Mouse (Mus musculus) hindbrain, embryonic 16.5 days (tissue): ENCODE measurements around the gene Aplp2. TPM values are rescaled to one million over a fixed set of nuclear protein-coding genes. Genes with fewer than 3 reads are reported as not detected.

Source experiments
- ATAC-seq: fragments of 200-750 bp; cut with Nextera tagmentation; 2 replicates; pipeline ENCODE4 v1.8.0; 2017; ENCODE audit warnings: moderate TSS enrichment, moderate library complexity
- H3K27ac ChIP-seq: fragments of 300-500 bp; sonication (generic); 2 replicates; pipeline ENCODE4 v1.5.1; 2014; ENCODE audit warnings: low read depth, mild to moderate bottlenecking, control low read depth, low read length, moderate library complexity
- H3K27me3 ChIP-seq: fragments of 300-500 bp; sonication (generic); replicated peaks from 2 replicates; pipeline ENCODE4 v1.6.1; 2014; ENCODE audit warnings: low read length; ENCODE audit not compliant: control insufficient read depth, insufficient read depth
- H3K36me3 ChIP-seq: fragments of 300-500 bp; sonication (generic); 2 replicates; pipeline ENCODE4 v1.6.1; 2014; ENCODE audit warnings: mild to moderate bottlenecking, low read length, moderate library complexity, mixed read lengths; ENCODE audit not compliant: control insufficient read depth, insufficient read depth
- H3K4me1 ChIP-seq: fragments of 300-500 bp; sonication (generic); 2 replicates; pipeline ENCODE4 v1.6.1; 2014; ENCODE audit warnings: low read depth, low read length; ENCODE audit not compliant: control insufficient read depth, insufficient read depth
- H3K4me2 ChIP-seq: fragments of 300-500 bp; sonication (generic); 2 replicates; pipeline ENCODE4 v1.6.1; 2014; ENCODE audit warnings: mild to moderate bottlenecking, low read length, control low read depth, moderate library complexity
- H3K4me3 ChIP-seq: fragments of 300-500 bp; sonication (generic); 2 replicates; pipeline ENCODE4 v1.5.1; 2014; ENCODE audit warnings: mild to moderate bottlenecking, low read length, control low read depth, moderate library complexity
- H3K9ac ChIP-seq: fragments of 300-500 bp; sonication (generic); 2 replicates; pipeline ENCODE4 v1.6.1; 2014; ENCODE audit warnings: low read depth, mild to moderate bottlenecking, control low read depth, low read length, moderate library complexity
- H3K9me3 ChIP-seq: fragments of 300-500 bp; sonication (generic); 2 replicates; pipeline ENCODE4 v1.6.1; 2014; ENCODE audit warnings: mild to moderate bottlenecking, low read length, moderate library complexity; ENCODE audit not compliant: control insufficient read depth
- WGBS: fragments of 180-500 bp; shearing (Covaris S2); extraction: QIAGEN DNeasy Blood & Tissue Kit; methylation state at CpG from one replicate; pipeline ENCODE4 v1.1.7; 2014; 5-methylcytosine and 5-hydroxymethylcytosine counted together
- polyA plus RNA-seq: library from polyadenylated mRNA; unstranded; fragments of >200 nt; fragmentation: Nextera tagmentation; extraction: Ambion mirVana; gene quantifications from 2 replicates; pipeline ENCODE4 v1.2.1, GENCODE M21; 2015

The Aplp2 gene
- polyA plus RNA-seq, 1 experiment from 2014 or later: 464 TPM

DNA sequence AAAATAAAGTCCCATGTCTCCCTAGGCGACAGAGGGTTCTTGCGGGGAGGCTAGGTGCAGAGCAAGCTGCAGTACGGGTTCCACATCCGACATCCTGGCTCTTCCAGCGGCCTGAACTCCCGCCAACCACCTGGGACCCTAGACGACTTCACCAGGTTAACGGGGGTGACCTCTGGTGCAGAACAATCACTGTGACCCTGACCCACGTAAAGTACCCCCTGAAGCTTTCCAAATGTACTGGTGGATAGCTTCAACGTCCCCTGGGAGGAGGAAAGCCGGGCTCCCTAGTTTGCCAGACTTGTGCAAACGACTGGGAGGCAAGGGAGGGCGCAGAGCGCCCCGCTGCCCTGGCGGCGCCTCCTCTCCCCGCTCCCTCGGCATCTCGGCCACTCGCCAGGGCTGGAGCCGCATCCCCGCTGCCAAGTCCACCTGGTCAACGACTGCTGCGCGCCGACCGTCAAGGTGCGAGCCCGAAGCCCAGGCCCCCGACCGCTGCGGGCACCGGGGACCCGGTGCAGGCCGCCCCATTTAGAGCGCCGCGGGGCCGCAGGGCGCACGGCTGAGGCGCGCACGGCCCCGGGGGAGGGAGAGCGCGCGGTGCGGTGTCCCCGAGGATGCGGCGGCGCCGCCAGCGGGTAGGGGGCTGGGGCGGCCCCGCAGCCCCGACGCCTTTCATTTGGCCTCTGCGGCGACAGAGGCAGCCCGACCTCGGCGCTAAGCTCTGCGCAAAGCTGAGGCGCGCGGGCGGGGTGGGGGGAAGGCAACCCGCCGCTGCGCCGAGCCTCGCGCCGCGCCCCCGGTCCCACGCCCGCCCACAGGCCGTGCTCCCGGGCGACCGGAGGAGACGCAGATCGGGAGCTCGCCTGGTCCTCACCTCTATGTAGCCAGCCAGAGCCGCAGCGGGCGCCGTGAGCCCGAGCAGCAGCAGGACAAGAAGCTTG lies 596 bp downstream of the Aplp2 start:
- Histone ChIP-seq H3K9ac (peak overlapping the region; percentile 97), H3K4me1 (peaks cover 23% of the 10 kb centered on the region), H3K27me3 (no peaks in the 10 kb centered on the region), H3K36me3 (no peaks in the 10 kb centered on the region), H3K27ac (peak overlapping the region; percentile 93), H3K4me2 (peak overlapping the region; percentile 69), H3K9me3 (no peaks in the 10 kb centered on the region), H3K4me3 (peak overlapping the region; percentile 98)
- WGBS: under 1% methylated on average over 62 of the region's 93 CpGs
- ATAC-seq: peak; percentile 69

DNA sequence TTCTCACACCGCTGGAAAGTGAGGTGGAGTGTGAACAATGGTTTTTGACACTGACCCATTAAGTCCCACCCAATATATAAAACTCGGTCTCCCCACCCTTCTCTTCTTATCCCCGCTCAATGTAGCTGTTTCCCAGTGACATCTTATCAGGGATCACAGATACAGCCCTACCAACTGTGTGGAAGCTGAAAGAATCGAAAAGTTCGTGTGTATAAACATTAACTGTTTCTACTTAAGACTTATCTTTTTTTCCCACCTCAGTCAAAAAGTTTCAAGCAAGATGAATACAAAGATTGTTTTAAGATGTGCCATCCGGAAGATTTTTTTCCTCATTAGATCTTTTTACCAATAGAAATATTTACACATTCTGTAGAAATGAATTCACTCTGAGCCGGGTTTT lies 1.5 kb downstream of the Aplp2 start:
- H3K36me3 ChIP-seq: no peaks in the 10 kb centered on the region
- 28% methylated on average over 7 of the region's 7 CpGs for WGBS
- H3K4me2 ChIP-seq: peak overlapping the region; percentile 69
- no peaks in the 10 kb centered on the region for H3K9me3 ChIP-seq
- H3K4me1 ChIP-seq: peaks cover 24% of the 10 kb centered on the region
- no peaks in the 10 kb centered on the region for H3K27me3 ChIP-seq
- ATAC-seq: no peak
- H3K9ac ChIP-seq: no peak overlapping the region
- no peak overlapping the region for H3K27ac ChIP-seq
- peak overlapping the region; percentile 98 for H3K4me3 ChIP-seq

DNA sequence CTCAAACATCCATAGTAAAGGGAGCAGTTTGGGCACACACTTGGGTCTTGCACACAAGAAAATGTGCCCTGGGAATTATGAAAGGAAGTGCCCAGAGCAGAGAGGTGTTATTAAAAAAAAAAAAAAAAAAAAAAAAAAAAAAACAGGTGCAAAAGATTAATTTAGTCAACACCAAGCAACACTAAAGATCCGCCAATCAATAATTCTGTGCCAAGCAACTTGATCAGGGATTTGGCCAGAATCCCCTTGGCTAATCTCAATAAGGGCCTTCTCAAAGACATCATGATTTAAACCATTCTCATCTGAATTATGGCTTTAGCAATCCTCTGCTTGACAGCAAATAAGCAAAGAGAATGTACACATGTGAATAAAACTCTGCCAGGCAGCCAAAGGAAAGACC lies 2.1 kb downstream of the Aplp2 start:
- ATAC-seq: no peak
- no peak overlapping the region for H3K9ac ChIP-seq
- H3K36me3 ChIP-seq: no peaks in the 10 kb centered on the region
- no peak overlapping the region; the same call in 1 of the 2 replicates for H3K4me3 ChIP-seq
- H3K27ac ChIP-seq: no peak overlapping the region
- whole genome bisulfite sequencing: 81% methylated on average over 1 of the region's 1 CpGs
- H3K27me3 ChIP-seq: no peaks in the 10 kb centered on the region
- peaks cover 24% of the 10 kb centered on the region for H3K4me1 ChIP-seq
- no peaks in the 10 kb centered on the region for H3K9me3 ChIP-seq
- peak overlapping the region; percentile 69 for H3K4me2 ChIP-seq

DNA sequence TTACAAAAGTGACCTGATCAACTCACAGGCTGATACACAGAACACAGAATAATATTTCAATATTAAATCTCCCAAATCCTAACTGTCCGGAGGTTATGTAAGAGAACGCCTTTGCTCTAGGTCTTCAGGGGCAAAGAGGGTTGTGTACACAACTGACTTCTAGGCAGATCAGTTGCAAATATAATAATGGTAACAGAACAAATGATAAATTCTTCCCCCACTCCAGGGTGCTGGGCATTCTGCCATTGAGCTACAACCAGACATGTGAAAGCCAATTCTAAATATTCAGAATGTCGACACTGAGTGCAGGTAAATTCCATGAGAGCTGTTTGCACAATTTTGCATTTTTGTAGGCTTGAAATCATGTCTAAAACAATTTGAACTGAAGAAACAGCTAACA lies 3.9 kb downstream of the Aplp2 start:
- H3K27ac ChIP-seq: no peak overlapping the region
- H3K36me3 ChIP-seq: no peaks in the 10 kb centered on the region
- H3K4me1 ChIP-seq: peaks cover 21% of the 10 kb centered on the region
- H3K27me3 ChIP-seq: no peaks in the 10 kb centered on the region
- WGBS: 64% methylated on average over 3 of the region's 3 CpGs
- no peak overlapping the region for H3K4me3 ChIP-seq
- no peaks in the 10 kb centered on the region for H3K9me3 ChIP-seq
- no peak overlapping the region; the same call in 1 of the 2 replicates for H3K4me2 ChIP-seq
- no peak overlapping the region for H3K9ac ChIP-seq
- no peak for ATAC-seq

DNA sequence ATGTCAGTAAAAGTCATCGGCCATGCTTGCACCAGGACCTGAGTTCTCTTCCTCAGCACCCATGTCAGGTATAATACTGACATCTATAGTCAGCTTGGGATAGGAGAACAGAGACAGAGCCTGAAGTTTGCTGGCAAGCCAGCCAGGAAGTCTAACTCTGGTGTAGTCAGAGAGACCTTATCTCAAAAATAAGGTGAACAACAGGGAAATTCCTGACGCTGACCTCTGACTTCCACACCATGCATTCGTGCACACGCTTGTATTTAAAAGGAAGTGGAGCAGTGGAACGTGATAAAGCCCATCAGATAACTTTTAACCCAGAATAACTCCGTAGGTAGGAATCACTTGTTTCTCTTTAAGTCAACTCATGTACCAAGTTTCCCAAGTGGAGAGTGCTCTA lies 6.9 kb downstream of the Aplp2 start:
- 81% methylated on average over 6 of the region's 6 CpGs for WGBS
- Histone ChIP-seq H3K9ac (no peak overlapping the region), H3K27me3 (no peaks in the 10 kb centered on the region), H3K36me3 (no peaks in the 10 kb centered on the region), H3K9me3 (no peaks in the 10 kb centered on the region), H3K4me3 (no peak overlapping the region), H3K27ac (no peak overlapping the region), H3K4me1 (peaks cover 12% of the 10 kb centered on the region), H3K4me2 (no peak overlapping the region)
- no peak for ATAC-seq

DNA sequence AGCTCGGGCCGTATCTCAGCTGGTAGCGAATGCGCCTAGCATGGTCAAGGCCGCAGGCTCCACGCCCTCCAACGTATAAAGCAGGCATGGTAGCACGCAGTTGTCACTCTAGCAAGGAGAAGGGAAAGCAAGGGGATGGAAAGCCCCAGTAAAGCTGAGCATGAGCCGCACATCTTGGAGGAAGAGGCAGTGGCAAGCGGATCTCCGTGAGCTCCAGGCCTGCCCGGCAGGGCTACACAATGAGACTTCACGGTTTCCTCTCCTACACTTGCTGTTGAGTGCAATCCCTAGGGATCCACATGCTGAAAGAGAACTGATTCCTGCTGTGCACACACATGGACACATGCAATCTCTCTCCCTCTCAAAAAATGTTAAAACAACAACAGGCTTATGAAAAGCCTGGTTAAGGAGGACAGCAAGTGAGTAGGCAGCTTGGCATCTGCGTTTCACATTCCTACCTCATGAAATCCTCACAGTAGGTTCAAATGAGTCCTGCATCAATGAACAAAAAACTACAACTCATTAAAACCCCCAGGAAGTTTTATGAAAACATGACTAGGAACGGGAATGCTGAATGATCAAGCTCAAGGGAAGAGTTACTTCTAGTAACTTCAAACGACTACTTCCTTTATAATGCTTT lies 7.9 kb downstream of the Aplp2 start:
- no peaks in the 10 kb centered on the region for H3K36me3 ChIP-seq
- 72% methylated on average over 16 of the region's 16 CpGs for WGBS

DNA sequence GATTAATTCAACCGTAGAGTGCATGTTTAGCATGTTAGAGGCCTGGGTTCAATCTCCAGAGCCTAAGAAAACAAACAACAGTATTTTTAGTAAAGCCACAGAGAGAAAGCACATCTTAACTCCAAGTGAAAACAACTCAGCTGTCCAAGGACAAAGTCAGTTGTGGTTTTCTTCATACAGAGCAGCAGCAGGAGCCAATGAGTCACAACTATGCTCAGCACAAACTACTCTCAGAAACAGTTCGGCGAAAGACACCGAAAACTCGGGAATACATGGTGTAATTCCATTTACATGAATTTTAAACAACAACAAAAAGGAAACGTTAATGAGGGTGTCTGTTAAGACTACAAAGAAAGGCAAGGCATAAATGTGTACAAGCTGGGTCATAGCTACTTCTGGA lies 8.5 kb downstream of the Aplp2 start:
- WGBS: 80% methylated on average over 6 of the region's 6 CpGs
- H3K27me3 ChIP-seq: no peaks in the 10 kb centered on the region
- H3K4me3 ChIP-seq: no peak overlapping the region
- H3K9me3 ChIP-seq: no peaks in the 10 kb centered on the region
- H3K9ac ChIP-seq: no peak overlapping the region
- no peak overlapping the region for H3K27ac ChIP-seq
- no peak overlapping the region for H3K4me2 ChIP-seq
- H3K36me3 ChIP-seq: no peaks in the 10 kb centered on the region
- ATAC-seq: no peak
- H3K4me1 ChIP-seq: peaks cover 6% of the 10 kb centered on the region

More for the DNA sequence above, 7.9 kb downstream of the Aplp2 start:
- ATAC-seq: no peak
- no peak overlapping the region for H3K4me2 ChIP-seq
- no peak overlapping the region for H3K9ac ChIP-seq
- no peak overlapping the region for H3K4me3 ChIP-seq
- H3K4me1 ChIP-seq: peaks cover 6% of the 10 kb centered on the region
- no peak overlapping the region for H3K27ac ChIP-seq
- no peaks in the 10 kb centered on the region for H3K27me3 ChIP-seq
- no peaks in the 10 kb centered on the region for H3K9me3 ChIP-seq

DNA sequence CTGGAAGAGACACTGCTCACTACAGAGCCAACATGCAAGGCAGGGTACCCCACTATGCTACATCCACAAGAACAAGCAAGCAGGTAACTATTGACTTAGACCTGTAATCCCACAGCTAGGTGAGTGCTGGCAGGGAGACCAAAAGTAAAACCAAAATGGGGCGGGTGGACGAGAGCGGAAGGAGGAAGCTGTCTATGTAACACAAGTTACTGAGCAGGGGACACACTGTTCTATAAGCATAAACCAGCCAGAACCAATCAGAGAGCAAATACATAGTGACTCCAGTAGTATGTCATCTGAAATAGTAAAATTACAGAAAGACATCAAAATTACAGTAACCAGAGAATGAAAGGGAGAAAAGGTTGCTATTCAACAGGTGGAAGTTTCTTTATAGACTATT lies 13.0 kb downstream of the Aplp2 start:
- 99% methylated on average over 3 of the region's 3 CpGs for WGBS
- ATAC-seq: no peak
- no peak overlapping the region for H3K27ac ChIP-seq

DNA sequence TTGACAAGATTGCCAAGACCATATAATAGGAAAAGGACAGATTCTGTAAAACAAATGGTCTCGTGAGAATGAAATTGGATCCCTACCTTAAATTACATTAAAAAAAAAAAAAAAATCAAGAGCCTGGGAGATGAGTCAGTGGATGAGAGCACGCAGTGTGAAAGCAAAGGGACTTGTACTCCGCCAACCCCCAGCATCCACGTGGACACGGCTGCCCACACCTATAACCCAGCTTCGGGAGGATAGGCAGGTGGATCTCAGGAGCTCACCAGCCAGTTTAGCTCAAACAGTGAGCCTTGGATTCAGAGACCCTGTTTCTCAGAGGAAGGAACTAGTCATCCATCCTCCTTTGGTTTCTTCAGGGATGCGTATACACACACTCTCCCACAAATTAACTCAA lies 13.8 kb downstream of the Aplp2 start:
- no peaks in the 10 kb centered on the region for H3K9me3 ChIP-seq
- no peak overlapping the region for H3K9ac ChIP-seq
- no peak overlapping the region for H3K27ac ChIP-seq
- no peaks in the 10 kb centered on the region for H3K4me1 ChIP-seq
- WGBS: 96% methylated on average over 7 of the region's 7 CpGs
- H3K4me3 ChIP-seq: no peak overlapping the region
- no peak overlapping the region for H3K4me2 ChIP-seq
- ATAC-seq: no peak
- H3K27me3 ChIP-seq: no peaks in the 10 kb centered on the region
- no peaks in the 10 kb centered on the region for H3K36me3 ChIP-seq

More for the DNA sequence above, 13.0 kb downstream of the Aplp2 start:
- Histone ChIP-seq H3K36me3 (no peaks in the 10 kb centered on the region), H3K27me3 (no peaks in the 10 kb centered on the region), H3K4me2 (no peak overlapping the region), H3K9ac (no peak overlapping the region), H3K4me1 (no peaks in the 10 kb centered on the region), H3K9me3 (no peaks in the 10 kb centered on the region), H3K4me3 (no peak overlapping the region)
